ENCODE assay signal across 13 mouse cellular contexts in genomic region chr5:144713371-144713770, GRCm38 (mm10). TPM values are rescaled to one million over a fixed set of nuclear protein-coding genes. Genes with fewer than 3 reads are reported as not detected.
"Had no signal": no experiment of that assay in that cellular context is flagged by ENCODE, and none has a peak within 500 bp of the region (broad histone marks: within the 10 kb centered on the region; RNA-seq: fewer than 3 reads in every experiment).

No protein-coding gene starts in this region.

- DNase-seq: left cerebral cortex, postnatal 4 days; liver; liver, embryonic 13.5 days; liver, postnatal 0 days; lung, adult 18-20 months; lung, adult 2 months; lung, embryonic 14.5 days; lung, postnatal 10 days; lung, postnatal 14 days; lung, postnatal 36 days; lung, postnatal 4 days; midbrain, embryonic 14.5 days had no signal

RNA-seq across cellular contexts. Expression of gene Tmem130, which starts 48.2 kb away (rescaled TPM):
- polyA plus RNA-seq: macrophage had no signal
